Mouse (Mus musculus) heart, adult 2 months (tissue): ENCODE measurements around the gene Sik2.

ENCODE experiments used
- CTCF ChIP-seq: fragments of 200-600 bp; IDR thresholded peaks from 2 replicates; pipeline ENCODE4 v1.8.1; 2022; ENCODE audit warnings: antibody characterized with exemption, mild to moderate bottlenecking, moderate library complexity
- EP300 ChIP-seq: fragments of 200-500 bp; IDR thresholded peaks from 2 replicates; pipeline ENCODE4 v1.6.1; 2011; ENCODE audit warnings: low read depth, low read length, control low read depth; ENCODE audit not compliant: insufficient read depth
- POLR2A ChIP-seq: fragments of 200-500 bp; IDR thresholded peaks from 2 replicates; pipeline ENCODE4 v1.6.1; 2011; ENCODE audit warnings: mild to moderate bottlenecking, low read depth, low read length, control low read depth; ENCODE audit not compliant: insufficient read depth

DNA sequence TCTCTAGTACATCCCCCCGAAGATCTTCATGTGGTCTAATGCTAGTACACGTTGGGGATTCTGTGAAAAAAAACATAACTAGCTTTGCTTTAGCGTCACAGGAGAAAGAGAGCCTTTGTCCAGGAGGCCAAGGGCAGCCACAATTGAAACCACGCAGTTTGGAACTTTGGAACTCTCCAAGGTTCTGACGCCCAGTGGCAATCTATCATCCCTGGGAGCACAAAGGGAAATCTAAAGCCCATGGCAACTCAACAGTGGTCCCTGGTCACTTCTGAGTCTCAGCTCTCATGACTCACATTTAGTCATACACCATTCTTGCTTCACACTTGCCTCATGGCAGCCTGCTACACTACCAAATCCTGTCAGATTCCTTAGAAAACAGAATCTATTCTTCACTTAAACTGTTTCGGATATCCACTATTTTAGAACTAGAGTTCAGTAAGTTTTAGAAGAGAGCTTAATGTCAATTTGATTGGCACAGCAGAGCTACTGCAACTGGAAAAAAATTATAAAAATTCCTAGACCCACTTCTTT, 50.9 kb downstream of the Sik2 start:
- no peak for TF ChIP-seq POLR2A
- TF ChIP-seq CTCF, result no peak
- no peak for TF ChIP-seq EP300
